Mouse (Mus musculus) lung, adult 2 months (tissue): ENCODE results near the gene Cer1. TPM values are rescaled to one million over a fixed set of nuclear protein-coding genes. Genes with fewer than 3 reads are reported as not detected.
A peak's percentile ranks its signal among the peaks of the same experiment; 100 is the strongest.

Source experiments
- DNase-seq: peaks from one replicate; pipeline ENCODE4 v3.0.0; 2022
- H3K4me1 ChIP-seq: fragments of 200-500 bp; 2 replicates; pipeline ENCODE4 v1.6.1; 2011; ENCODE audit warnings: low read length; ENCODE audit not compliant: control insufficient read depth, insufficient read depth
- H3K4me3 ChIP-seq: fragments of 200-500 bp; replicated peaks from 2 replicates; pipeline ENCODE3; 2011; ENCODE audit warnings: low read depth, mild to moderate bottlenecking, control low read depth, low read length; ENCODE audit errors: extremely low read depth
- CTCF ChIP-seq: fragments of 200-500 bp; IDR thresholded peaks from 2 replicates; pipeline ENCODE4 v1.5.1; 2011; ENCODE audit warnings: mild to moderate bottlenecking, low read length, control low read depth; ENCODE audit not compliant: insufficient read depth
- POLR2A ChIP-seq: fragments of 200-500 bp; IDR thresholded peaks from 2 replicates; pipeline ENCODE4 v1.6.1; 2011; ENCODE audit warnings: low read depth, mild to moderate bottlenecking, control low read depth, low read length, borderline replicate concordance; ENCODE audit errors: extremely low read depth
- WGBS: fragments of 180-500 bp; shearing (Covaris S2); methylation state at CpG from one replicate; pipeline ENCODE4 v1.1.7; 2018; 5-methylcytosine and 5-hydroxymethylcytosine counted together
- polyA plus RNA-seq: library from polyadenylated mRNA; depleted of rRNA; stranded (reverse); fragments of >200 nt; gene quantifications from 2 replicates; pipeline ENCODE4 v1.2.3, GENCODE M21; 2012

The Cer1 gene
- polyA plus RNA-seq, 1 experiment, result not detected

DNA sequence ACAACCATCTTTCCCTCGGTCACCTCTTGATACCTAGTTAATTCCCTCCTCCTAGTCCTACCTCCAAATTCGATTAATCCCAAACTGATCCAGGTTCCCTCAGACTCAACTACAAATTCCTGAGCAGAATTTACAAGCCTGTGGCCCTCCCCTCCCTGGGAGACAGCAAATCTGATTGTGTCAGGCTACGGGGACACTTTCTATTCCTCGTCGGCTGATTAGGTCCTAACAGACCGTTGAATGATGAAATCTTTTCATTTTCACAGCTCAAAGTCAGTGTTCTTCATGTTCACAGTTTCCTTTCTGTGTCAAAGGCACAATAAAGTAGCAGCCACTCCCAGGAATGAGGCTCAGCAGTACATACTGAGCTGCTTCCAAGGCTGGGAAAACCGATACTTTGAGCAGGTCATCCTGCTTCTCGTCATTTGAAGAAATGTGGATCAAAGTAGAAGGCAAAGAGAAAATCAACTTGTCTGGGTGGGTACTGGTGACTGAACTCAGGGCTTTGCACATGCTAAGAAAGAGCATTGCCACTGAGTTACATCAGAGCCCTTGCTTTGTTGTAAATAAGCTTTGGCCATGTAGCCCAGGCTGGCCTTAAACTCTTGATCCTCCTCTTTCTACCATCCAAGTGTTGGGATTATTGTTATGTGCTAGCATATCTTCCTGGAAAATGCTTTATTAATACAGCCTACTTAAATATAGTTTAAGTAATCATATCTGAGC, 19.8 kb downstream of the Cer1 start:
- no peak for TF ChIP-seq POLR2A
- no peak for TF ChIP-seq CTCF
- H3K4me1 ChIP-seq, result no peaks in the 10 kb centered on the region
- no peak overlapping the region for H3K4me3 ChIP-seq
- no peak for DNase-seq
- 75% methylated on average over 8 of the region's 8 CpGs for WGBS

DNA sequence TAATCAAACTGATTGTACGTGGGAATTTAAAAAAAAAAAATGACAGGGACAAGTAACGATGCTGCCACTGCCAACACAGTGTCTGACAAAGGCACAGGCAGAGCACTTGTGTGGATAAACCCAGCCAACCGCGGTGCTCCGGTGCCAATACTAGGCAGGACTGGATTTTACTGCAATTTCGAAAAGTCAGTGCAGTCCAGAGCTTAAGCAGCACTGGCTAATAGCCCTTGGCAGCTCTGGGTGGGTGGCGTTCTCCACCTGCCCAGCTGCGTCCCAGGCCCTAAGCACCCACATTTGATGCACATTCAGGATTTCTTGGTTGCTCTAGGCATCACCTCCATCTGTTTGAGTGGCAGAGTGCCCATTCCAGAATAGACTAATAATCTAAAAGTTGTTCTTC, 21.6 kb downstream of the Cer1 start:
- TF ChIP-seq POLR2A, result no peak
- TF ChIP-seq CTCF, result no peak

GRCm38 (mm10) chr4:82861451-82861850, 23.5 kb downstream of the Cer1 start:
- no peak for DNase-seq
- TF ChIP-seq POLR2A (no peak), CTCF (no peak)
- Histone ChIP-seq H3K4me1 (peaks cover 3% of the 10 kb centered on the region; the same call in 1 of the 2 replicates), H3K4me3 (no peak overlapping the region)
- WGBS, result 97% methylated on average over 2 of the region's 2 CpGs

More for the DNA sequence above, 21.6 kb downstream of the Cer1 start:
- H3K4me3 ChIP-seq, result no peak overlapping the region
- no peak for DNase-seq
- H3K4me1 ChIP-seq, result peaks cover 3% of the 10 kb centered on the region; the same call in 1 of the 2 replicates
- 92% methylated on average over 8 of the region's 8 CpGs for WGBS

GRCm38 (mm10) chr4:82860566-82860965, 24.4 kb downstream of the Cer1 start:
- H3K4me3 ChIP-seq, result no peak overlapping the region
- peaks cover 3% of the 10 kb centered on the region; the same call in 1 of the 2 replicates for H3K4me1 ChIP-seq
- WGBS, result 49% methylated on average over 3 of the region's 3 CpGs
- no peak for DNase-seq
- TF ChIP-seq POLR2A, result no peak
- TF ChIP-seq CTCF, result no peak

DNA sequence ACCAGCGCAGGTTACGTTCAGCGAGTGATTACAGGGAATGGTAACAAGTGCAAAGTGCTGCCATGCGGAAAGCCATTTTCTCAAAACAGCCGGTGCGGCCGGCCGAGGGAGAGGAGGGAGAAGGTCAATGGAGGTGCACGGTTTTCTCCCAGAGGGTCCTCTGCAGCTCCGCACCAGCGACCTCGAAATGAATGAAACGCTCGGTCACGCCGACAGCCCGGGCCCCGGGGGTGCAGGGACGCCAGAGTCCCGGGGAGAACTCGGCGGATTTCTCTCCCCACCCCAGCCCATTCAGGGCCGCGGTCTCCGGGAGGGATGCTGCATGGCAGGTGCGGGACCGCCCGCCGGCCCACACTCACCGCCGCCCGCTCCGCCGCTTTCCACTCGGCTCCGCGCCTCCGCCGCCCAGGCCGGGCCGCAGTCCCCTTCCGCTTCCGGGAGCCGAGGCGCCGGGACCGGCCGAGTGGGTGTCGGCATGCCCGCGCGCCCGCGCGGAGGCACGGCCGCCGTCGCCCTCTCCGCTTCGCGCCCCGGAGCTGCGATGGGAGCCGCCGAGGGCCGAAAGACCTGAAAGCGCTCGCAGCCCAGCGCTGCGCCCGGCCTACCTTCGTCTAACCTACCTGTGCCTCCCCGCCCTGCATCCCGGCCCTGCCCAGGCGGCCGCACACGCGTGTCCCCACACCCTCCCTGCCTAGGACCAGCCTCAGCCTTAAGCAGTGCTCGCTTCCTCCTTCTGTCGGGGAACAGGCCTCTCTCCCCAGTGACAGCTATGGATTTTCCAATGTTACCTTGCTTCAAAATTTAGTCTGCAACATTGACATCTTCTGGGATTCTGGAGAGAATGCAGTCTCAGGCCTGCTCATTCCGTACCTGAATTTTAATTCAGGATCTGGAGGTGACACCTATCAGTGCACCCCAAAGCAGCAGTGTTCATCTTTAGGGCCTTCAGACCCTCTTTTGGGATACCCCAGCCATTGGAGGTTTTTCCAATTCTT, 25.5 kb downstream of the Cer1 start, which contains the start of gene Zdhhc21:
Gene Zdhhc21 (minus strand): TSS at position 828 of the 995 bp plus-strand sequence.
- TF ChIP-seq CTCF, result no peak
- no peak for TF ChIP-seq POLR2A
- peaks cover 3% of the 10 kb centered on the region; the same call in 1 of the 2 replicates for H3K4me1 ChIP-seq
- H3K4me3 ChIP-seq, result peak within 1 kb of the TSS; percentile 86
- DNase-seq, result peak; percentile 82
- 2% methylated on average over 81 of the region's 82 CpGs for WGBS

GRCm38 (mm10) chr4:82858431-82859010, 26.4 kb downstream of the Cer1 start:
- peaks cover 3% of the 10 kb centered on the region; the same call in 1 of the 2 replicates for H3K4me1 ChIP-seq
- no peak for DNase-seq
- TF ChIP-seq CTCF, result no peak
- TF ChIP-seq POLR2A, result no peak
- peak overlapping the region; percentile 86 for H3K4me3 ChIP-seq
- 42% methylated on average over 4 of the region's 4 CpGs for WGBS

DNA sequence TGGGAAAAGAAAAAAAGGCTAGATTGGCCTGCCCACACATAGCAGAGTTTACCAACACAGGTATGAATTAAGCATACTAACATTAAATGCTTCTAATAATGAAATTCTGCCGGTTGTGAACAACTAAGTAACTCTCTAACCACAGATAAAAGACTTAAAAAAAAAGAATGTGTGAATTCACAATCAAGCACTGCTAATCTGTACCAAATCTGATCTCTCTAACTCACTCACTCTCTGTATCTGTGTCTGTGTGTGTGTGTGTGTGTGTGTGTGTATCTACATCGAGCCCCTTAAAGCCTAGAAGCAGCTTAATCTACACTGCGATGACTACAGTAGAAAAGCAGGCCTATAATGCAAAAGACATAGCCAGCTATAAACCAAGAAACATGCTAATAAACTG, 28.0 kb downstream of the Cer1 start:
- Histone ChIP-seq H3K4me1 (peaks cover 3% of the 10 kb centered on the region; the same call in 1 of the 2 replicates), H3K4me3 (no peak overlapping the region)
- 87% methylated on average over 3 of the region's 3 CpGs for WGBS
- TF ChIP-seq POLR2A, result no peak
- no peak for TF ChIP-seq CTCF
- DNase-seq, result no peak

GRCm38 (mm10) chr4:82853809-82854208, 31.1 kb downstream of the Cer1 start:
- DNase-seq, result no peak

GRCm38 (mm10) chr4:82848552-82849234, 36.3 kb downstream of the Cer1 start:
- H3K4me1 ChIP-seq, result no peaks in the 10 kb centered on the region
- TF ChIP-seq POLR2A (no peak), CTCF (no peak)
- no peak for DNase-seq
- WGBS, result 62% methylated on average over 5 of the region's 5 CpGs
- no peak overlapping the region for H3K4me3 ChIP-seq

More at GRCm38 (mm10) chr4:82853809-82854208, 31.1 kb downstream of the Cer1 start:
- WGBS, result 72% methylated on average over 2 of the region's 2 CpGs
- Histone ChIP-seq H3K4me3 (no peak overlapping the region), H3K4me1 (no peaks in the 10 kb centered on the region; the same call in 1 of the 2 replicates)
- no peak for TF ChIP-seq POLR2A
- TF ChIP-seq CTCF, result no peak
